Mouse (Mus musculus) midbrain, postnatal 0 days (tissue): ENCODE results near the gene Capn9. TPM values are rescaled to one million over a fixed set of nuclear protein-coding genes. Genes with fewer than 3 reads are reported as not detected.

Experiments
- ATAC-seq: fragments of 200-750 bp; cut with Nextera tagmentation; 2 replicates; pipeline ENCODE4 v1.8.0; 2017; ENCODE audit warnings: moderate number of reproducible peaks, mild to moderate bottlenecking, moderate TSS enrichment, moderate library complexity; ENCODE audit not compliant: low FRiP score
- DNase-seq: peaks from one replicate; pipeline ENCODE4 v3.0.0-alpha.2; 2015; ENCODE audit warnings: low spot score
- H3K27ac ChIP-seq: fragments of 300-500 bp; sonication (generic); 2 replicates; pipeline ENCODE4 v1.5.1; 2014; ENCODE audit warnings: low read depth, mild to moderate bottlenecking, low read length, mixed read lengths
- H3K27me3 ChIP-seq: fragments of 300-500 bp; sonication (generic); 2 replicates; pipeline ENCODE4 v1.6.1; 2014; ENCODE audit warnings: low read length, control low read depth, mixed read lengths; ENCODE audit not compliant: insufficient read depth
- H3K36me3 ChIP-seq: fragments of 300-500 bp; sonication (generic); 2 replicates; pipeline ENCODE4 v1.6.1; 2014; ENCODE audit warnings: low read length, control low read depth, mixed read lengths; ENCODE audit not compliant: insufficient read depth
- H3K4me1 ChIP-seq: fragments of 300-500 bp; sonication (generic); 2 replicates; pipeline ENCODE4 v1.6.1; 2014; ENCODE audit warnings: mild to moderate bottlenecking, control low read depth, antibody characterized with exemption, low read length, mixed read lengths; ENCODE audit not compliant: insufficient read depth
- H3K4me2 ChIP-seq: fragments of 300-500 bp; sonication (generic); 2 replicates; pipeline ENCODE4 v1.6.1; 2014; ENCODE audit warnings: low read depth, mild to moderate bottlenecking, low read length, mixed read lengths; ENCODE audit not compliant: poor library complexity, severe bottlenecking
- H3K4me3 ChIP-seq: fragments of 300-500 bp; sonication (generic); 2 replicates; pipeline ENCODE4 v1.5.1; 2014; ENCODE audit warnings: low read depth, mild to moderate bottlenecking, low read length, moderate library complexity
- H3K9ac ChIP-seq: fragments of 300-500 bp; sonication (generic); replicated peaks from 2 replicates; pipeline ENCODE4 v1.6.1; 2014; ENCODE audit warnings: mild to moderate bottlenecking, low read length, moderate library complexity, mixed read lengths; ENCODE audit not compliant: poor library complexity, severe bottlenecking
- H3K9me3 ChIP-seq: fragments of 300-500 bp; sonication (generic); 2 replicates; pipeline ENCODE4 v1.6.1; 2016; ENCODE audit warnings: low read length, control low read depth
- CTCF ChIP-seq: IDR thresholded peaks from 2 replicates; pipeline ENCODE4 v1.5.1; 2016; ENCODE audit warnings: antibody characterized with exemption, mild to moderate bottlenecking
- WGBS: fragments of 180-500 bp; shearing (Covaris S2); extraction: QIAGEN DNeasy Blood & Tissue Kit; methylation state at CpG from one replicate; pipeline ENCODE4 v1.1.7; 2014; 5-methylcytosine and 5-hydroxymethylcytosine counted together
- polyA plus RNA-seq: library from polyadenylated mRNA; unstranded; fragments of >200 nt; fragmentation: Nextera tagmentation; extraction: Ambion mirVana; gene quantifications from 2 replicates; pipeline ENCODE4 v1.2.1, GENCODE M21; 2015
- total RNA-seq: library from RNA; depleted of rRNA; stranded (reverse); fragments of >200 nt; gene quantifications from 2 replicates; pipeline ENCODE4 v1.2.3, GENCODE M21; 2014; rRNA removed

Capn9 gene
- total RNA-seq (0.27 TPM in 1 of 2 replicates, not detected in the other), polyA plus RNA-seq (0.43 and 0.52 TPM in 2 replicates)

GRCm38 (mm10) chr8:124575811-124576210, at the start of gene Capn9:
TSS of gene Capn9 (plus strand) at chr8:124576111.
- Histone ChIP-seq H3K4me1 (no peaks in the 10 kb centered on the region), H3K4me3 (no peak within 1 kb of the TSS), H3K9ac (no peak within 1 kb of the TSS), H3K9me3 (no peaks in the 10 kb centered on the region), H3K27me3 (0 out of 2 replicates have a peak, but pooled peaks cover 3% of the 10 kb centered on the region), H3K36me3 (no peaks in the 10 kb centered on the region), H3K27ac (no peak within 1 kb of the TSS), H3K4me2 (no peak within 1 kb of the TSS)
- 94% methylated on average over 8 of the region's 8 CpGs for WGBS
- TF ChIP-seq CTCF: no peak
- DNase-seq (no peak), ATAC-seq (no peak)

- WGBS: 93% methylated on average over 11 of the region's 11 CpGs
- no peak overlapping the region for H3K4me3 ChIP-seq
- no peak for TF ChIP-seq CTCF
- H3K4me2 ChIP-seq: no peak overlapping the region
- no peaks in the 10 kb centered on the region for H3K27me3 ChIP-seq
- H3K9ac ChIP-seq: no peak overlapping the region
- H3K36me3 ChIP-seq: peaks cover 55% of the 10 kb centered on the region
- H3K4me1 ChIP-seq: peaks cover 6% of the 10 kb centered on the region; the same call in 1 of the 2 replicates
- ATAC-seq (no peak), DNase-seq (no peak)
- H3K27ac ChIP-seq: no peak overlapping the region
- no peaks in the 10 kb centered on the region for H3K9me3 ChIP-seq
Measured at GRCm38 (mm10) chr8:124526261-124526660, 49.6 kb upstream of the Capn9 start.

GRCm38 (mm10) chr8:124530076-124530475, 45.8 kb upstream of the Capn9 start:
- H3K4me3 ChIP-seq: no peak overlapping the region
- H3K4me2 ChIP-seq: no peak overlapping the region
- H3K9me3 ChIP-seq: no peaks in the 10 kb centered on the region
- H3K27me3 ChIP-seq: no peaks in the 10 kb centered on the region
- H3K4me1 ChIP-seq: no peaks in the 10 kb centered on the region
- DNase-seq: peak; percentile 16
- peaks cover 86% of the 10 kb centered on the region for H3K36me3 ChIP-seq
- H3K9ac ChIP-seq: no peak overlapping the region
- no peak overlapping the region for H3K27ac ChIP-seq
- no peak for ATAC-seq
- WGBS: 89% methylated on average over 14 of the region's 14 CpGs
- TF ChIP-seq CTCF: no peak

GRCm38 (mm10) chr8:124530556-124530955, 45.4 kb upstream of the Capn9 start:
- no peak overlapping the region for H3K4me3 ChIP-seq
- peaks cover 89% of the 10 kb centered on the region for H3K36me3 ChIP-seq
- DNase-seq: peak; percentile 35
- no peaks in the 10 kb centered on the region for H3K4me1 ChIP-seq
- no peak overlapping the region for H3K27ac ChIP-seq
- H3K27me3 ChIP-seq: no peaks in the 10 kb centered on the region
- 80% methylated on average over 7 of the region's 7 CpGs for WGBS
- no peak overlapping the region for H3K4me2 ChIP-seq
- ATAC-seq: no peak
- no peak overlapping the region for H3K9ac ChIP-seq
- TF ChIP-seq CTCF: no peak
- no peaks in the 10 kb centered on the region for H3K9me3 ChIP-seq

GRCm38 (mm10) chr8:124530996-124531395, 44.9 kb upstream of the Capn9 start:
- H3K27ac ChIP-seq: no peak overlapping the region
- ATAC-seq (no peak), DNase-seq (no peak)
- no peaks in the 10 kb centered on the region for H3K4me1 ChIP-seq
- H3K9ac ChIP-seq: no peak overlapping the region
- H3K4me2 ChIP-seq: no peak overlapping the region
- H3K36me3 ChIP-seq: peaks cover 89% of the 10 kb centered on the region
- no peak for TF ChIP-seq CTCF
- H3K9me3 ChIP-seq: no peaks in the 10 kb centered on the region
- H3K27me3 ChIP-seq: no peaks in the 10 kb centered on the region
- WGBS: 84% methylated on average over 4 of the region's 4 CpGs
- no peak overlapping the region for H3K4me3 ChIP-seq

GRCm38 (mm10) chr8:124532626-124533025, 43.3 kb upstream of the Capn9 start:
- Histone ChIP-seq H3K4me3 (no peak overlapping the region), H3K9me3 (no peaks in the 10 kb centered on the region), H3K9ac (no peak overlapping the region), H3K27ac (no peak overlapping the region), H3K4me1 (no peaks in the 10 kb centered on the region), H3K4me2 (no peak overlapping the region), H3K36me3 (peaks cover 80% of the 10 kb centered on the region), H3K27me3 (no peaks in the 10 kb centered on the region)
- TF ChIP-seq CTCF: no peak
- DNase-seq (no peak), ATAC-seq (no peak)
- 98% methylated on average over 3 of the region's 3 CpGs for WGBS
